Mouse (Mus musculus): ENCODE results near the gene Ror2. TPM values are rescaled to one million over a fixed set of nuclear protein-coding genes. Genes with fewer than 3 reads are reported as not detected.

Gene Ror2
- polyA plus RNA-seq, 1 experiment from 2014 or later = 9.9 TPM

- peaks cover 43% of the 10 kb centered on the region for H3K4me1 ChIP-seq (ENCODE audit: insufficient read depth, low read length)
These were observed 4.1 kb downstream of the Ror2 start for GRCm38 (mm10) chr13:53281604-53282396.

GRCm38 (mm10) chr13:53278908-53279307, 7.0 kb downstream of the Ror2 start:
- peaks cover 42% of the 10 kb centered on the region for H3K4me1 ChIP-seq (ENCODE audit: insufficient read depth, low read length)
- 70% methylated on average over 10 of the region's 10 CpGs for WGBS

More at GRCm38 (mm10) chr13:53281604-53282396, 4.1 kb downstream of the Ror2 start:
- Histone ChIP-seq H3K4me3 (ENCODE audit: low read length) (no peak overlapping the region), H3K36me3 (ENCODE audit: insufficient read depth, low read length) (no peaks in the 10 kb centered on the region), H3K4me2 (replicated peaks; ENCODE audit: low read depth, low read length) (no peak overlapping the region), H3K27me3 (ENCODE audit: insufficient read depth, low read length) (peaks cover 24% of the 10 kb centered on the region; the same call in 1 of the 2 replicates), H3K9ac (replicated peaks; ENCODE audit: low read length) (no peak overlapping the region), H3K27ac (ENCODE audit: low read length) (0 out of 2 replicates have a peak overlapping the region, but pooled peaks have one; percentile 1), H3K9me3 (ENCODE audit: low read length) (no peaks in the 10 kb centered on the region)
- ATAC-seq (ENCODE audit: low FRiP score, low TSS enrichment) = no peak
- WGBS = 53% methylated on average over 11 of the region's 11 CpGs

GRCm38 (mm10) chr13:53276381-53276780, 9.5 kb downstream of the Ror2 start:
- Histone ChIP-seq H3K9ac (replicated peaks; ENCODE audit: low read length) (peak overlapping the region; percentile 37; the same call in 1 of the 2 replicates), H3K4me3 (ENCODE audit: low read length) (no peak overlapping the region), H3K4me2 (replicated peaks; ENCODE audit: low read depth, low read length) (no peak overlapping the region), H3K27ac (ENCODE audit: low read length) (no peak overlapping the region), H3K36me3 (ENCODE audit: insufficient read depth, low read length) (no peaks in the 10 kb centered on the region), H3K27me3 (ENCODE audit: insufficient read depth, low read length) (no peaks in the 10 kb centered on the region), H3K9me3 (ENCODE audit: low read length) (no peaks in the 10 kb centered on the region), H3K4me1 (ENCODE audit: insufficient read depth, low read length) (peaks cover 23% of the 10 kb centered on the region)
- WGBS = 24% methylated on average over 7 of the region's 7 CpGs
- no peak for ATAC-seq (ENCODE audit: low FRiP score, low TSS enrichment)

More at GRCm38 (mm10) chr13:53278908-53279307, 7.0 kb downstream of the Ror2 start:
- Histone ChIP-seq H3K4me2 (replicated peaks; ENCODE audit: low read depth, low read length) (no peak overlapping the region), H3K27ac (ENCODE audit: low read length) (no peak overlapping the region), H3K9ac (replicated peaks; ENCODE audit: low read length) (no peak overlapping the region), H3K27me3 (ENCODE audit: insufficient read depth, low read length) (0 out of 2 replicates have a peak, but pooled peaks cover 11% of the 10 kb centered on the region), H3K36me3 (ENCODE audit: insufficient read depth, low read length) (no peaks in the 10 kb centered on the region), H3K4me3 (ENCODE audit: low read length) (no peak overlapping the region), H3K9me3 (ENCODE audit: low read length) (no peaks in the 10 kb centered on the region)
- peak; percentile 46; the same call in 1 of the 2 replicates for ATAC-seq (ENCODE audit: low FRiP score, low TSS enrichment)

- Histone ChIP-seq H3K9me3 (ENCODE audit: low read length) (no peaks in the 10 kb centered on the region), H3K36me3 (ENCODE audit: insufficient read depth, low read length) (no peaks in the 10 kb centered on the region), H3K4me2 (replicated peaks; ENCODE audit: low read depth, low read length) (no peak overlapping the region), H3K4me1 (ENCODE audit: insufficient read depth, low read length) (peaks cover 21% of the 10 kb centered on the region), H3K4me3 (ENCODE audit: low read length) (no peak overlapping the region), H3K27me3 (ENCODE audit: insufficient read depth, low read length) (no peaks in the 10 kb centered on the region), H3K9ac (replicated peaks; ENCODE audit: low read length) (no peak overlapping the region), H3K27ac (ENCODE audit: low read length) (no peak overlapping the region)
- WGBS = 42% methylated on average over 8 of the region's 8 CpGs
- ATAC-seq (ENCODE audit: low FRiP score, low TSS enrichment) = no peak
These were observed 10.1 kb downstream of the Ror2 start for GRCm38 (mm10) chr13:53275778-53276177.

- H3K4me3 ChIP-seq (ENCODE audit: low read length) = no peak overlapping the region
- no peak overlapping the region for H3K4me2 ChIP-seq (replicated peaks; ENCODE audit: low read depth, low read length)
- WGBS = 52% methylated on average over 1 of the region's 1 CpGs
- H3K4me1 ChIP-seq (ENCODE audit: insufficient read depth, low read length) = peaks cover 25% of the 10 kb centered on the region
- peak overlapping the region; percentile 56; the same call in 1 of the 2 replicates for H3K27ac ChIP-seq (ENCODE audit: low read length)
- H3K36me3 ChIP-seq (ENCODE audit: insufficient read depth, low read length) = no peaks in the 10 kb centered on the region
- H3K9me3 ChIP-seq (ENCODE audit: low read length) = no peaks in the 10 kb centered on the region
- H3K27me3 ChIP-seq (ENCODE audit: insufficient read depth, low read length) = no peaks in the 10 kb centered on the region
- ATAC-seq (ENCODE audit: low FRiP score, low TSS enrichment) = no peak
- no peak overlapping the region for H3K9ac ChIP-seq (replicated peaks; ENCODE audit: low read length)
These were observed 11.2 kb downstream of the Ror2 start for GRCm38 (mm10) chr13:53274771-53275170.

DNA sequence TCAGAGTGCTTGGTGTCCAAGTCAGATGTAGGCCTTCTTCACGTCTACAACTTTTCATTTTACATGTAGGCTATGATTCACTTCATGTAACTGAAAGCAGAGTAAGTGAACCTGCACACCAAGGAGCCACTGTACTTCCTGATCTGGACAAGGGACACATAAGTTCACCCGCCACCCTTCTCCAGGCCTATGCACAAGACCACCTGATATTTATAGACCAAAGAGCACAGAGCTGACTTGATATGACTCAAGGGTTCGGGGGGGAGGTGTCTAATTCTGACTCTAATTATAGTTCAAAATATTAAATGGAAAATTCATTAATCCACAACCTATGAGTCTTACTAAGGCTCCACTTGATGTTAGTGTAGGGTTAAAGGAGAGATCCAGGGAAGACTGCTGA, 14.3 kb downstream of the Ror2 start:
- WGBS = 94% methylated on average over 3 of the region's 3 CpGs
- H3K9me3 ChIP-seq (ENCODE audit: low read length) = no peaks in the 10 kb centered on the region

DNA sequence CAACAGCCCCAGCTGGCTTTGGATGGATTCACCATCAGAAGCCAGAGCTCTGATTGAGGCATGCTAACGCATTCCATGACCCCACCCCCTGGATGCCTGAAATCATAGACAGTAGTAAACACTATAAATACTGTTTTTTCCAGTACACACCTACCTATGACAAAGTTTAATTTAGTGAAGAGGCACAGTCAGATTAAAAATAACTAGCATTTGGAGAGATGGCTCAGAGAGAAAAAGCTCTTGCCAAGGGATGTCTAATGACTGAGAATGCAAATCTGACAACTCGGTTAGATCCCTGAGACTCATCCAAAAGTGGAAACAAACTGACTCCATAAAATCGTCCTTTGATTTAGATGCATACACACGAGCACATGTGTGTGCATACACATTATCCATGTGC, 15.4 kb downstream of the Ror2 start:
- 81% methylated on average over 4 of the region's 4 CpGs for WGBS

More for the DNA sequence above, 14.3 kb downstream of the Ror2 start:
- H3K9ac ChIP-seq (replicated peaks; ENCODE audit: low read length) = no peak overlapping the region
- H3K36me3 ChIP-seq (ENCODE audit: insufficient read depth, low read length) = no peaks in the 10 kb centered on the region
- no peak overlapping the region for H3K27ac ChIP-seq (ENCODE audit: low read length)
- ATAC-seq (ENCODE audit: low FRiP score, low TSS enrichment) = no peak
- H3K4me2 ChIP-seq (replicated peaks; ENCODE audit: low read depth, low read length) = no peak overlapping the region
- H3K4me3 ChIP-seq (ENCODE audit: low read length) = no peak overlapping the region
- H3K4me1 ChIP-seq (ENCODE audit: insufficient read depth, low read length) = peaks cover 42% of the 10 kb centered on the region
- H3K27me3 ChIP-seq (ENCODE audit: insufficient read depth, low read length) = no peaks in the 10 kb centered on the region

DNA sequence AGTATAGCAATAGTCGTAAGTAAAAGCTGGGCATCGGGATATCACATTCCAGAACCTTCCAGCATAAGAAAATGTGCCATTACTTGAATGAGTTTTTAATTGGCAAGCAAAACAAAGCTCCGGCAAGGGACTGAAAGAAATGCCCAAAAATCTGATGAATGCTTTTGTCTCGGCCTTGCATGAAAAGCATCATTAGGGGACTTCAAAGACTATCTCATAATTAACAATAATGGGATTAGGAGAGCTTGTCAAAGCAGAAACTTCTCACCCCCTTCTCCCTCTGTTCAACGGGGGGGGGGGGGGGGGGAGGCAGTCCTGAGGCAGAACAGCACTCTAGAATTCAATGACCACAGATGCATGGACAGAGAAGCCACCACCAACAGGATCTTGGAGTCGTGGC, 17.4 kb downstream of the Ror2 start:
- H3K27me3 ChIP-seq (ENCODE audit: insufficient read depth, low read length) = no peaks in the 10 kb centered on the region
- WGBS = 31% methylated on average over 6 of the region's 6 CpGs
- H3K9me3 ChIP-seq (ENCODE audit: low read length) = peaks cover 4% of the 10 kb centered on the region; the same call in 1 of the 2 replicates
- no peak overlapping the region for H3K27ac ChIP-seq (ENCODE audit: low read length)
- no peak overlapping the region for H3K9ac ChIP-seq (replicated peaks; ENCODE audit: low read length)
- no peak overlapping the region for H3K4me3 ChIP-seq (ENCODE audit: low read length)
- no peak for ATAC-seq (ENCODE audit: low FRiP score, low TSS enrichment)
- H3K4me2 ChIP-seq (replicated peaks; ENCODE audit: low read depth, low read length) = no peak overlapping the region
- peaks cover 42% of the 10 kb centered on the region for H3K4me1 ChIP-seq (ENCODE audit: insufficient read depth, low read length)
- no peaks in the 10 kb centered on the region for H3K36me3 ChIP-seq (ENCODE audit: insufficient read depth, low read length)

More for the DNA sequence above, 15.4 kb downstream of the Ror2 start:
- H3K9ac ChIP-seq (replicated peaks; ENCODE audit: low read length) = no peak overlapping the region
- H3K36me3 ChIP-seq (ENCODE audit: insufficient read depth, low read length) = no peaks in the 10 kb centered on the region
- ATAC-seq (ENCODE audit: low FRiP score, low TSS enrichment) = no peak
- H3K27me3 ChIP-seq (ENCODE audit: insufficient read depth, low read length) = no peaks in the 10 kb centered on the region
- no peaks in the 10 kb centered on the region for H3K9me3 ChIP-seq (ENCODE audit: low read length)
- H3K4me2 ChIP-seq (replicated peaks; ENCODE audit: low read depth, low read length) = no peak overlapping the region
- no peak overlapping the region for H3K27ac ChIP-seq (ENCODE audit: low read length)
- H3K4me3 ChIP-seq (ENCODE audit: low read length) = no peak overlapping the region
- H3K4me1 ChIP-seq (ENCODE audit: insufficient read depth, low read length) = peaks cover 40% of the 10 kb centered on the region

- H3K4me1 ChIP-seq (ENCODE audit: insufficient read depth, low read length) = peaks cover 49% of the 10 kb centered on the region
- H3K27ac ChIP-seq (ENCODE audit: low read length) = no peak overlapping the region
- H3K9ac ChIP-seq (replicated peaks; ENCODE audit: low read length) = no peak overlapping the region
- H3K36me3 ChIP-seq (ENCODE audit: insufficient read depth, low read length) = no peaks in the 10 kb centered on the region
- H3K9me3 ChIP-seq (ENCODE audit: low read length) = peaks cover 4% of the 10 kb centered on the region; the same call in 1 of the 2 replicates
- WGBS = 58% methylated on average over 6 of the region's 6 CpGs
- ATAC-seq (ENCODE audit: low FRiP score, low TSS enrichment) = no peak
- no peak overlapping the region for H3K4me2 ChIP-seq (replicated peaks; ENCODE audit: low read depth, low read length)
- H3K27me3 ChIP-seq (ENCODE audit: insufficient read depth, low read length) = no peaks in the 10 kb centered on the region
- H3K4me3 ChIP-seq (ENCODE audit: low read length) = no peak overlapping the region
These were observed 18.1 kb downstream of the Ror2 start for GRCm38 (mm10) chr13:53267849-53268248.

- 72% methylated on average over 4 of the region's 4 CpGs for WGBS
- Histone ChIP-seq H3K27me3 (ENCODE audit: insufficient read depth, low read length) (no peaks in the 10 kb centered on the region), H3K36me3 (ENCODE audit: insufficient read depth, low read length) (no peaks in the 10 kb centered on the region), H3K9ac (replicated peaks; ENCODE audit: low read length) (no peak overlapping the region), H3K9me3 (ENCODE audit: low read length) (peaks cover 4% of the 10 kb centered on the region; the same call in 1 of the 2 replicates), H3K4me1 (ENCODE audit: insufficient read depth, low read length) (peaks cover 54% of the 10 kb centered on the region), H3K4me3 (ENCODE audit: low read length) (no peak overlapping the region), H3K4me2 (replicated peaks; ENCODE audit: low read depth, low read length) (no peak overlapping the region), H3K27ac (ENCODE audit: low read length) (peak overlapping the region; percentile 52; the same call in 1 of the 2 replicates)
- no peak for ATAC-seq (ENCODE audit: low FRiP score, low TSS enrichment)
These were observed 18.8 kb downstream of the Ror2 start for GRCm38 (mm10) chr13:53267155-53267554.
